Mouse (Mus musculus): ENCODE results near the gene Ubp1. TPM values are rescaled to one million over a fixed set of nuclear protein-coding genes. Genes with fewer than 3 reads are reported as not detected.

The Ubp1 gene
- polyA plus RNA-seq, 1 experiment, result 44.7 TPM

DNA sequence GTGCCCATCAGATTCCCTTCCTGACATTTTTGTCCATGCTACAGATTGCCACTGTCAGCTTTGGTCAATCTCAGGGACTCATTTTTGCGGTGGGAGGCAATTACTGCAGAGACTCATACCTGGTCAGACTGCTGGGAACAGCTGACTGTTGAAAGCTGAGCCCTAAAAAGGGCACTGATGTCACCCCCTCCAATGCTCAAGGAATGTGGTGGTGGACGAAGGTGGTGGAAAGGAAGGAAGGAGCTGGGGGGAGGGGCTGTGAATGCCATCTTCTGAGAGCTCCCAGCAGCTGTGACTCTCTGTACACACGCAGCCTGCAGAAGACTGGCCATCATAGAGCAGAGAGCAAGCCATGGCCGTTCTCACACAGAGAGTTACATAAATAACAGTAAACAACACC, 91.4 kb downstream of the Ubp1 start:
- Histone ChIP-seq H3K36me3 (ENCODE audit: control insufficient read depth, insufficient read depth, low read length) (no peaks in the 10 kb centered on the region), H3K4me1 (ENCODE audit: control insufficient read depth, insufficient read depth, low read length) (no peaks in the 10 kb centered on the region), H3K4me3 (ENCODE audit: insufficient read depth, low read depth, low read length) (no peak overlapping the region), H3K27ac (ENCODE audit: insufficient read depth, low read depth, low read length) (no peak overlapping the region), H3K27me3 (replicated peaks; ENCODE audit: control insufficient read depth, insufficient read depth, low read length) (no peaks in the 10 kb centered on the region)
- TF ChIP-seq CTCF (conservative IDR thresholded peaks at IDR 0.05; ENCODE audit: insufficient read depth, insufficient read length, low read depth, low read length), result no peak
- no peak for DNase-seq
- WGBS, result 56% methylated on average over 4 of the region's 4 CpGs

DNA sequence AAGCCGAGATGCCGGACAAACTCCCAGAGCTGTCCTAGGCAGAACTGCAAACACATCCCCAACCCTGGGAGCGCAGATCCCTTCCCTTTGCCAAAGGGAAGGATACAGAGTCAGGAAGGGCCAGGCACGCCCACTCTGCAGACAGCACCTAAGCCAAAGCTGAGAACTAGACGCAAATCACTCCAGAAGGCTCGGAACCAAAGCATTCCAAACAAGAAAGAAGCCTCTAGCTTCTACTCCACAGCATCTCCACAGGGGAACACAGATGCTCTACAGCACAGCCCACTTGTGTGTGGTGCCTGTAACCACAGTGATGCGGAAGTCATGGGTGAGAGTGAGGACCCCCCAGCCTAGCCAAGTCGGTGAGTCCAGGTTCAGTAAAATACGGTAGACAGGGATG, 94.4 kb downstream of the Ubp1 start:
- TF ChIP-seq POLR2A (IDR thresholded peaks at IDR 0.05; ENCODE audit: low read depth, low read length) (no peak), CTCF (conservative IDR thresholded peaks at IDR 0.05; ENCODE audit: insufficient read depth, insufficient read length, low read depth, low read length) (no peak)
- no peaks in the 10 kb centered on the region for H3K27me3 ChIP-seq (replicated peaks; ENCODE audit: control insufficient read depth, insufficient read depth, low read length)

DNA sequence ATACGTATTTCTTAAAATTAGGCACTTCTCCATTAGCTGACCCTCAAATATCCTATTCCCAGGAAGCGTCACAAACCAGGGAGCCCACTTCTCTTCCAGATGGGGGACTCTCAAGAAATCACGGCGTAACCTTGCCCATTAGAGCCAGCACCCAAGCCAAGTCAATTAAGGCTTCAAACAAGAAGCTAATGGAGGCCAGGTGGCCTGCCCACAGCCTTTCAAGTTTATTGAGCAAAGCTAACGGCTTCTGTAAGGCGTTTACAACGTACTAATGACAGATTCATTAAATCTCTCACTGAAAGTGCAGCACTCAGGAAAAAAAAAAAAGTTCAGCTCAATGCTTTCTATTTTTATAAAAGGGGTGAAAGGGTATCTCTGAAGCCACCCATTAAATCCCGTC, 95.1 kb downstream of the Ubp1 start:
- Histone ChIP-seq H3K36me3 (ENCODE audit: control insufficient read depth, insufficient read depth, low read length) (no peaks in the 10 kb centered on the region), H3K27me3 (replicated peaks; ENCODE audit: control insufficient read depth, insufficient read depth, low read length) (no peaks in the 10 kb centered on the region), H3K27ac (ENCODE audit: insufficient read depth, low read depth, low read length) (no peak overlapping the region), H3K4me3 (ENCODE audit: insufficient read depth, low read depth, low read length) (peak overlapping the region; percentile 67; the same call in 1 of the 2 replicates), H3K4me1 (ENCODE audit: control insufficient read depth, insufficient read depth, low read length) (no peaks in the 10 kb centered on the region)
- 12% methylated on average over 8 of the region's 8 CpGs for WGBS
- no peak for TF ChIP-seq POLR2A (IDR thresholded peaks at IDR 0.05; ENCODE audit: low read depth, low read length)
- no peak for TF ChIP-seq CTCF (conservative IDR thresholded peaks at IDR 0.05; ENCODE audit: insufficient read depth, insufficient read length, low read depth, low read length)
- DNase-seq, result no peak

More for the DNA sequence above, 94.4 kb downstream of the Ubp1 start:
- H3K4me1 ChIP-seq (ENCODE audit: control insufficient read depth, insufficient read depth, low read length), result no peaks in the 10 kb centered on the region
- no peaks in the 10 kb centered on the region for H3K36me3 ChIP-seq (ENCODE audit: control insufficient read depth, insufficient read depth, low read length)
- no peak overlapping the region for H3K27ac ChIP-seq (ENCODE audit: insufficient read depth, low read depth, low read length)
- no peak for DNase-seq
- no peak overlapping the region for H3K4me3 ChIP-seq (ENCODE audit: insufficient read depth, low read depth, low read length)
- 47% methylated on average over 9 of the region's 9 CpGs for WGBS

DNA sequence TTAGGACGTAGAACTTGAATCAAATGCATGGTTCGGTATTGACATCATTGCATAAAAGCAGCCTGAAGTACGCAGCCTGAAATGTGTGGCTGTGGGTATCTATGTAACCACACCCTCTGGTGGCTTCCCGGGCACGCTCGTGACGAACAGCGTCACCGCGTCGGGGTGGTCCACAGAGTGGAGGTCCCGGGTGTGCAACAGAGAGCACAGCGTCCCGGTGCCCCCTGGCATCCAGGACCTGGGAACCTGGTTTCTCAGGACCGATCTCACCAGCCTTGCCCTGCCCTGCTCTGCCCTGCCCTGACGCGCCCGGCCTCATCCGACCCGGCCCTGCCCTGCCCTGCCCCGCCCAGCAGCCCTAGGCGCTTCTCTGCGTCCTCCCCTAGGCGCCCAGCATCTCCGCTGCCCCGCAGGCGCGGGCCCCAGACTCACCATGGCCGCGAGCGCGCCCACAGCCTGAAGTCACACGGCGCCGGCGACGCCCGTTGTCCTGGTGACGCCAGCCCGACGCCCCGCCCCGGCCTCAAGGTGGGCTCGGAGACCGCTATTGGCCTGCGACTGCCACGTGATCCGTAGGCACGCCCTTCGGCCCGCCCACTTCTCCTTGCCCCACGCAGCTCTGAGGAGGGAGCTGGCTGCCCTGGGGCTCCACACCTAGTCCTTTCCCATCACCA, 95.7 kb downstream of the Ubp1 start:
- TF ChIP-seq CTCF (conservative IDR thresholded peaks at IDR 0.05; ENCODE audit: insufficient read depth, insufficient read length, low read depth, low read length) (no peak), POLR2A (IDR thresholded peaks at IDR 0.05; ENCODE audit: low read depth, low read length) (no peak)
- H3K27me3 ChIP-seq (replicated peaks; ENCODE audit: control insufficient read depth, insufficient read depth, low read length), result no peaks in the 10 kb centered on the region
- peak overlapping the region; percentile 67 for H3K4me3 ChIP-seq (ENCODE audit: insufficient read depth, low read depth, low read length)
- H3K36me3 ChIP-seq (ENCODE audit: control insufficient read depth, insufficient read depth, low read length), result no peaks in the 10 kb centered on the region
- WGBS, result 1% methylated on average over 52 of the region's 52 CpGs
- peak; percentile 58 for DNase-seq
- H3K4me1 ChIP-seq (ENCODE audit: control insufficient read depth, insufficient read depth, low read length), result no peaks in the 10 kb centered on the region
- no peak overlapping the region for H3K27ac ChIP-seq (ENCODE audit: insufficient read depth, low read depth, low read length)

Other genes starting within 250 kb of the Ubp1 start
- 59.9 and 69.9 TPM in 2 replicates for gene Pdcd6ip, start 222.7 kb upstream of the Ubp1 start, polyA plus RNA-seq (2012; rRNA removed)
- 8.3 and 9.1 TPM in 2 replicates for gene Clasp2, start 189.5 kb upstream of the Ubp1 start, polyA plus RNA-seq (2012; rRNA removed)
- gene Fbxl2, start 115.3 kb downstream of the Ubp1 start, polyA plus RNA-seq (2012; rRNA removed), result 2.8 and 3.5 TPM in 2 replicates
- 0.48 and 0.90 TPM in 2 replicates for gene Susd5, start 126.2 kb downstream of the Ubp1 start, polyA plus RNA-seq (2012; rRNA removed)